Mouse (Mus musculus): ENCODE results near the gene Fam122c.
"Not testable (repeated sequence)": the region's sequence is repeated elsewhere in the genome, so short reads cannot be mapped to it uniquely, and the experiment has no call there.

GRCm38 (mm10) chrX:53271628-53272027 is 1.6 kb upstream of the Fam122c start:
- TF ChIP-seq CTCF, EP300 (IDR thresholded peaks at IDR 0.05; ENCODE audit: low read depth): not testable (repeated sequence)

Data from liver, postnatal 0 days (tissue).